Mouse (Mus musculus) G1E (cell line): ENCODE data around the gene Cfl2. TPM values are rescaled to one million over a fixed set of nuclear protein-coding genes. Genes with fewer than 3 reads are reported as not detected.
"Not testable (repeated sequence)": the region's sequence is repeated elsewhere in the genome, so short reads cannot be mapped to it uniquely, and the experiment has no call there.

Experiments
- ATAC-seq: 2 replicates; pipeline ENCODE4 v1.8.0; 2016; ENCODE audit warnings: mild to moderate bottlenecking; ENCODE audit not compliant: insufficient number of reproducible peaks, poor library complexity, low FRiP score, severe bottlenecking; ENCODE audit errors: extremely low read depth
- DNase-seq: peaks from one replicate; pipeline ENCODE4 v3.0.0; 2012; ENCODE audit warnings: low spot score
- H3K27me3 ChIP-seq: 2 replicates; pipeline ENCODE4 v1.6.1; 2012; ENCODE audit warnings: mild to moderate bottlenecking, low read length, inconsistent platforms; ENCODE audit not compliant: insufficient read depth
- H3K36me3 ChIP-seq: replicated peaks from 2 replicates; pipeline ENCODE3; 2012; ENCODE audit warnings: mild to moderate bottlenecking, inconsistent platforms
- H3K4me1 ChIP-seq: 2 replicates; pipeline ENCODE4 v1.6.1; 2012; ENCODE audit warnings: low read depth, low read length, inconsistent platforms, mixed read lengths; ENCODE audit not compliant: insufficient read depth
- H3K4me3 ChIP-seq: 2 replicates; pipeline ENCODE4 v1.5.1; 2012; ENCODE audit warnings: low read depth, mild to moderate bottlenecking, inconsistent platforms, low read length, moderate library complexity, mixed read lengths
- H3K9me3 ChIP-seq: replicated peaks from 2 replicates; pipeline ENCODE4 v1.6.1; 2012; ENCODE audit warnings: inconsistent platforms
- CTCF ChIP-seq: IDR thresholded peaks from 2 replicates; pipeline ENCODE4 v1.5.1; 2012; ENCODE audit warnings: low read depth, low read length, inconsistent platforms, mixed read lengths
- GATA1 ChIP-seq: IDR thresholded peaks from 2 replicates; pipeline ENCODE4 v1.6.1; 2012; ENCODE audit warnings: borderline replicate concordance, low read length, inconsistent platforms, mixed read lengths
- GATA2 ChIP-seq: IDR thresholded peaks from 2 replicates; pipeline ENCODE4 v1.6.1; 2012; ENCODE audit warnings: low read depth, low read length, inconsistent platforms, borderline replicate concordance
- POLR2AphosphoS5 ChIP-seq: IDR thresholded peaks from 2 replicates; pipeline ENCODE4 v1.6.1; 2012; ENCODE audit warnings: low read depth, low read length, inconsistent platforms; ENCODE audit not compliant: insufficient replicate concordance
- TAL1 ChIP-seq: conservative IDR thresholded peaks from 2 replicates; pipeline ENCODE4 v1.6.1; 2012; ENCODE audit warnings: low read depth, low read length, inconsistent platforms, mixed read lengths
- polyA plus RNA-seq: library from polyadenylated mRNA; stranded (reverse); fragments of >175 nt; gene quantifications from 2 replicates; pipeline ENCODE4 v1.2.3, GENCODE M21; 2012
- total RNA-seq, 2 experiments: library from RNA; stranded (forward) in 1 of 2; stranded (reverse) in 1 of 2; fragments of 200-1000 nt in 1 of 2; fragments of >200 nt in 1 of 2; fragmentation: Nextera tagmentation in 1 of 2; gene quantifications; 2 replicates each; pipeline ENCODE4 v1.2.3; 2014 to 2017

The Cfl2 gene
- total RNA-seq (2014; fragmentation: Nextera tagmentation) (53.0 and 72.6 TPM in 2 replicates), total RNA-seq (2017) (45.0 and 46.9 TPM in 2 replicates), polyA plus RNA-seq (2.7 and 3.1 TPM in 2 replicates)

DNA sequence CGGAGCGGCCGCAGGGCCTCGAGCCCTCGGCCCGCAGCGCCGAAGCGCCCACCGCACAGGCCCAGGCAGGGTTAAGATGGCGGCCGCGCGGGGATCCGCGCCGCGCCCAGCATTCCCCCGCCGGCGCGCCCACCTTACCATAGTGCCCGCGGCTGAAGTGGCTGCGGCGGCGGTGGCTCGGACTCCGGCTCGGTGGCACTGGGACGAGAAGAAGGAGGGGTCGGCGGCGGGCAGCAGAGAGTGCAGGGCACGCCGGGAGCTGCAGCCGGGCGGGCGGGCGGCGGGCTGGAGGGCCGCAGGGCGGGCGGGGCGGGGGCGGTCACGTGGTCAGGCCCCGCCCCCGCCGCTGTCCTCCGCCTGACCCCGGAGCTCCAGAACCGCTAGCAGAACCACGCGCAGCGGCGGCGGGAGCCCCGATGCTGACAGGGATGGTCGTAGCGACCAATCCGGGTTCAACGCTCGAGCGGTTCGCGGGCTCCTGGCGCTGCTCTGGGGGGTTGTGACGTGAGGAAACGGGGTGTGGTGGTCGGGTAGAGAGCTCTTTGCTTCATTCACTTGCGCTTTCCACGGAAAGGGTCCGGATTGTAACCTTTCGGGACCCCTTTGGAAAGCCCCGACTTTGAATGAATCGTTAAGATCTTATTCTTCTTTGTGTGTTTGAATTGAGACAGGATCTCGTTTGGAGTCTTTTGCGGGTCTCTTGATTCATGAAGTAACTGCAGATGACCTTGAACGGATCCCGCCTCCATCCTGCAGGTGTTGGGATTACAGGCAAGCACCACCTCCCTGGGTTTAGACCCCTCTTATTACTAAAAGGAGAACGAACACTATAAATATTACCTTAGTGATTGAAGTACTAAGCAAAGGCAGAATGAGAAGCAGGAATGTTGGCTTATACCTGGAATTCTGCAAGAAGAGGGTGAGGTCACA, at the start of gene Cfl2:
Cfl2 (minus strand) TSS at position 272 of the 930 bp plus-strand sequence.
- TF ChIP-seq CTCF: 0 out of 2 replicates have a peak, but pooled peaks have one; percentile 1
- no peak for TF ChIP-seq POLR2AphosphoS5
- H3K27me3 ChIP-seq: no peaks in the 10 kb centered on the region
- peaks cover 21% of the 10 kb centered on the region for H3K4me1 ChIP-seq
- peaks cover 20% of the 10 kb centered on the region for H3K36me3 ChIP-seq
- DNase-seq (peak; percentile 84), ATAC-seq (peak; percentile 67)
- H3K9me3 ChIP-seq: peaks cover 7% of the 10 kb centered on the region
- H3K4me3 ChIP-seq: peak within 1 kb of the TSS; percentile 88

DNA sequence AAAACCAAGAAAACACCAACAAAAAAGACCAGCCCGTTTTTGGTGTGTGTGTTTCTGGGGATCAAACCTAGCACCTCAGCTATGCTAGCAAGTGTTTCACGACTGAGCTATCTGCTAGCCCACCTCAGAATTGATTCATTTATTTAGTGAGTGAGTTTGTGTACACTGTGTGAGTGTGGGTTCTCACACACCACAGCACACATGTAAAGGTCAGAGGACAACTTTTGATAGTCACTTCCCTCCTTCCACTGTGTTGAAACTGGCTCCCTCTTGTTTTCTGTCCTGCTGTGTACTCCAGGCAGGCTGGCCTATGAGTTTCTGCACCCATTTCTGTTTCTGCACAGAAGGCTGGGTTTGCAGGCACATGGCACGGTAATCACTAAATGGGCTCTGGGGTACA, 47.7 kb upstream of the Cfl2 start:
- ATAC-seq: no peak
- no peak overlapping the region for H3K4me3 ChIP-seq
- TF ChIP-seq GATA2: no peak
- TF ChIP-seq GATA1: no peak
- TF ChIP-seq TAL1: no peak
- no peak for TF ChIP-seq CTCF
- no peak for TF ChIP-seq POLR2AphosphoS5
- DNase-seq: no peak
- H3K9me3 ChIP-seq: no peaks in the 10 kb centered on the region
- H3K36me3 ChIP-seq: peaks cover 95% of the 10 kb centered on the region
- H3K4me1 ChIP-seq: peaks cover 11% of the 10 kb centered on the region
- no peaks in the 10 kb centered on the region for H3K27me3 ChIP-seq

DNA sequence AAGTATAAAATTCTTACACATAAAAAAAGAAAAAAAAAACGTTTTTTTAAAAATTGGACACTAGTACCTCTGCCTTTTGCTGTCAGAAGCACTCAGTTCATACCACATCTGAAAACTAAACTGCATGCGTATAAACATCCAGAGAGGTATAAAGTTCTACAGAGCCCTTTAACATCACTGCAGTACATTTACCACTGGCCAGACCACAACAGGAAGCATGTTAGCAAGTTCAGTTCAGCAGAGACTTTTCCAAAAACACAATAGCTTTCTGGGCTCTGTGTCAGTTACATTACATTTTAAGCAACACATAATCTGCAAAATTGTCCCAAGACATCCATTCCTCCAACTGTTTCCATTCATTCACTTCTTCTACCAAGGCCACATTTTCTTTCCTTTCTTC, 29.9 kb upstream of the Cfl2 start:
- H3K4me1 ChIP-seq, DNase-seq, H3K27me3 ChIP-seq, H3K4me3 ChIP-seq, H3K9me3 ChIP-seq, ATAC-seq: not testable (repeated sequence)
- H3K36me3 ChIP-seq: peaks cover 57% of the 10 kb centered on the region

DNA sequence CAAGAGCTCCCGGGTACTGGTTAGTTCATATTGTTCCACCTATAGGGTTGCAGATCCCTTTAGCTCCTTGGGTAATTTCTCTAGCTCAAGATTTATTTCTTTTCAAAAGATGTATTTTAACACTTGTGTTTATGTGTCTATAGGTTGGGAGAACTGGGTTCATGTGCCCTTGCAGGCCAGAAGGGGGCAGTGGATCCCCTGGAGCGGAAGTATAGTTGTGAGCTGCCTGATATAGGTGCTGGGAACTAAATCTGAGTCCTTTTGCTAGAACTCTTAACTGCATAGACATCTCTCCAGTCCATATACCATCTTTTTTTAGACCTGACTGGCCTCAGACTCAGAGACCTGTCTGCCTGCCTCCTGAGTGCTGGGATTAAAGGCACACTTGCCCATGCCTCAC, 27.7 kb upstream of the Cfl2 start:
- H3K27me3 ChIP-seq: peaks cover 4% of the 10 kb centered on the region; the same call in 1 of the 2 replicates
- H3K4me3 ChIP-seq: no peak overlapping the region
- H3K36me3 ChIP-seq: peaks cover 37% of the 10 kb centered on the region
- no peaks in the 10 kb centered on the region for H3K9me3 ChIP-seq
- TF ChIP-seq POLR2AphosphoS5 (no peak), GATA1 (no peak), CTCF (no peak; the same call in 1 of the 2 replicates), GATA2 (no peak), TAL1 (no peak)
- DNase-seq: no peak
- H3K4me1 ChIP-seq: no peaks in the 10 kb centered on the region
- no peak for ATAC-seq

GRCm38 (mm10) chr12:54887580-54888127, 25.0 kb upstream of the Cfl2 start:
- H3K4me1 ChIP-seq: no peaks in the 10 kb centered on the region
- H3K27me3 ChIP-seq: peaks cover 10% of the 10 kb centered on the region; the same call in 1 of the 2 replicates
- H3K9me3 ChIP-seq: 0 out of 2 replicates have a peak, but pooled peaks cover 3% of the 10 kb centered on the region
- peaks cover 22% of the 10 kb centered on the region for H3K36me3 ChIP-seq
- no peak overlapping the region for H3K4me3 ChIP-seq
- DNase-seq (no peak), ATAC-seq (no peak)
- TF ChIP-seq GATA2: no peak
- no peak for TF ChIP-seq TAL1
- TF ChIP-seq CTCF: no peak
- TF ChIP-seq POLR2AphosphoS5: no peak
- no peak for TF ChIP-seq GATA1

- Histone ChIP-seq H3K4me1 (peaks cover 11% of the 10 kb centered on the region), H3K9me3 (0 out of 2 replicates have a peak, but pooled peaks cover 3% of the 10 kb centered on the region), H3K36me3 (no peaks in the 10 kb centered on the region), H3K4me3 (no peak overlapping the region), H3K27me3 (peaks cover 24% of the 10 kb centered on the region)
- TF ChIP-seq POLR2AphosphoS5 (no peak), GATA2 (no peak), GATA1 (no peak), TAL1 (no peak), CTCF (peak; percentile 71)
- DNase-seq: peak; percentile 43
- no peak for ATAC-seq
Observed at GRCm38 (mm10) chr12:54879630-54880029, 17.0 kb upstream of the Cfl2 start.
